Mouse (Mus musculus) cerebellum, postnatal 14 days (tissue): Measurements from ENCODE around the gene Ube2e1.

ENCODE experiments used
- DNase-seq, 2 experiments: peaks; one replicate each; pipeline ENCODE4 v3.0.0; 2021; ENCODE audit warnings: mixed read lengths in 2 of 2

The Ube2e1 gene

DNA sequence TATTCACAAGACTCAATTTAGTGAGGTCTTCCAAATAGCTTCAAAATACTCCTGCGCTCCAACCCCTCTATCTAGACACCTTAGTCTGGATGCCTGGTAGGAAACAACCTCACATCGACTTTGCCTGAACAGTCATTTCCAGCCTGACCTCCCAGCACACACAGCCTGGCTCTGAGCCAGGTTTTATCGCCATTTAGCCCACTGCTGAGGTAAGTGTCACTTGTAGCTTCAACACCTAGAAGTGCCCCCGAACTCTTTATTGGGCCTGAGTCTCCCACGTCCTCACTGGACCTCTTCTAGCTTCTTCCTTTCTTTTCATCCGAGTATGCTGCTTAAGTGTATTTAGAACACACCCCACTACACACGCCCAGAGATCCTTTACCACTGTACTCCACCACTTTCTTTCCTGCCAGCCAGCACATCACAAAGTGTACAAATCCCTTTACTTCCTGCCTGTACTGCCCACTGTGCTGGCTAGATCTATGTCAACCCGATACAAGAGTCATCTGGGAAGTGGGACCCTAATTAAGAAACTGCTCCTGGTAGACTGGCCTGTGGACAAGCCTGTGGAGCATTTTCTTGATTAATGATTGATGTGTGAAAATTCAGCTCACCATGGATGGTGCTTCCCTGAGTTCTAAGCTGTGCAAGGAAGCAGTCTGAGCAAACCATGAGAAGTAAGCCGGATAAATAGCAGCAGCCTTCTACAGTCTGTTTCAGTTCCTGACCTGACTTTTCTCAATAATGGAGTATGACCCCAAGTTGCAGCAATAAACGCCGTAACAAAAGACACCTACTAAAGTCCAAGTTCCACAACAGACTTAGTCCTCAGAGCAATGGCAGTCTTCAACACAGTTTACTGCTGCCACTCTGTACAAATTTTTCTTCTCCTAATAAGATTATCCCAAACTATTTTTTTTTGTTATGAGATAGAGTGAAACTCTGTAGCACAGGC lies 13.9 kb downstream of the Ube2e1 start:
- DNase-seq, result no peak

DNA sequence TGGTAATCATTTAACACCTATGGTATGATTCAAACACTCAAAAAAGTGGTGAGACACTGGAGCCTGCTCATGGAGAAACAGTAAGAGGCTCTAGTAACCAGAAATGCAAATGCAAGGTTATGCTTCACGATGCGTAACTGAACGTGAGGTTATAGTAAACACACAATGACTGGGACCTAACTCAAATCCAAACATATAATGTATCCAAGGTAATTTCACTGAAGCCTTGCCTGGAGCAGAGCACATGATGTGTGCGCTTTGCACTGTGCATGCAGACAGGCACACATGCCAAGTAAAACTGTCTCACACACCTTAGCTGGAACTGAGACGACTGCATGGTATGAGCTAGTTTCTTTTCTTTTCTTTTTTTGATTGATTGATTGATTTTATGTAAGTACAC lies 27.5 kb downstream of the Ube2e1 start:
- DNase-seq, result no peak

DNA sequence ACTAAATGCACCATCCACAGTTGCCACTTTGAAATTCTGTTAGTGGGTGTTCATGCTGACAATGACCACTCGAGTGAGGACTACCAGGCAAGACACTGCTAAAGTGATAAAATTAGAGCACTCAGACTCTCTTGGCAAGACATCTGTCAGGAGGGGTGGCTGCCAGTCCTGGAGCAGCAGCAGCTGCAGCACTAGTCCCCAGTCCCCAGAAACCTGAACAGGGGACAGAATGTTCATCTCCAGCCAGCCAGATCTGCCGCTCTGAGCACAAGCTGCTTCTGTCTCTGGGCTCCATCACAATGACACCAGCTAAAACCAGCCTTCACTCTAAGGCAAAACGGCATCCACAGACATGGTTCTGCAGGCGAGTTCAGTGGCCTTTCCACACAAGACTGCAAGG lies 28.4 kb downstream of the Ube2e1 start:
- DNase-seq, result peak; percentile 49 to 57

DNA sequence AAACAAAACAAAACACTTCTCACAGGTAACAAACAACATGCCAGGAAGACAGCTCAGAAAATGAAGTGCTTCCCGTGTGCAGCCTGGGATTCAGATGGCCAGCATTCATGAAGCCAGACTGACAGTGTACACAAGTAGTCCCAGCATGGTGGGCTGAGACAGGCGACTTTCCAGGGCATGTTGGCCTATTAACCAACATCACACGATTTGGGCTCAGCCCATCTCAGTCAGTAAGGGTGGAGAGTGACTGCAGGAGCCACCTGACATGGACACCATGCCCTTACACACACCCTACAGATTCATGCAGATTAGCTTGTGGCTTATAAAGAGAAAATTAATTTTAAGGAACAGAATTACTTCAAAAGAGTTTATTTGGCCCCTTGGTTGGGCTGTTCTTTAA lies 28.9 kb downstream of the Ube2e1 start:
- DNase-seq, result no peak

DNA sequence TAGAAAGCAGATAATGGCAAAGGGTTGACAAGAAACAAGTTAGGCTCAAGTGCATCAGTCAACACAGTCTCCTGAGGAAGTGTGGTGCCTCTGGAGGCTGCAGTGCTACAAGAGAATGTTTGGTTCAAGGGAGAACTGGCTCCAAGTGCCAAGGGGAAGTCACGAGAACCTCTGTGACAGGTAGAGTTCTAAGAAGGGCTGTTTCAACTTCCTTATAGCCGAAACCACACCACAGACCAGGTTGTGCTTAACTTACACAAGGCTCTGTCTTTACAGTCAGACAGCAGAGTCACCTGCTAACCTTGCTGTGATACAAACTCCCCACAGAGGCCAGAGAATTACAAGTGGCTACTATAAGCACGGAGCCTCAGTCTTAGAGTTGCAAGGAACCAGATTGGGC lies 30.1 kb downstream of the Ube2e1 start:
- no peak for DNase-seq

DNA sequence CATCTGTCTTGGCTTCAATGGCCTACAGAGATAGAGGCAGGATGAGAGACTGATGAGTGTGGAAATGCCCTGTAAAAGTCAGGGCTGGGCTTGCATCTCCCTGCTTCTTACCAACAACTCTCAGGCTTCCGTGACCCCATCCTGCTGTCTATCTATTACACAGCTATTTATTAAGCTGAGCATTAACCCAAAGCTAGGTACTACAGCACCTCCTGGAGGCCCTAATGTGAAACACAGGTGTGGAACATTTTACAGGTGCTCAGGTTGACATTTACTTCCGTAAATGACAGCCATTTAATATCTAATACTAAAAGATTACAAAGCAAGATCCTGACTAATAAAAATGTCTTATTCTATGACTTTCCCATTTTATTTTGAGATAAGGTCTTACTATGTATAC lies 31.0 kb downstream of the Ube2e1 start:
- peak in 1 of 2 experiments; percentile 17 for DNase-seq

DNA sequence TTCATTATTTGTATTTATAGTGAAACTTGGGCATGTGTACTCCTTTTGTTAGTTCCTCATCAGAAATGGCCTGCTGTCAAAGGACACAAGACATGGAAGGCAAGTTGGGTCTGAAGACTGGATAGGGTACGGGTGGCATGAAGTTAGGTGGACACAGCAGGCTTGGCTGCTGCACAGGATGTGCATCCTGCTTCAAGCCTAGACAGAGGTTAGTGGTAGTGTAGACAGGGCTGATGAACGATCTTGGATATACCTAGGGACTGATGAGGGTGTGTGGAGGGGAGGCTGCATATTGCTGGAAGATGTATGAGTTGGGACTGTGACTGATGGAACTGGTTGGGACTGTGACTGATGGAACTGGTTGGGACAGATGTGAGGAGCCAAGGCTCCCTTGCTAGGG lies 32.8 kb downstream of the Ube2e1 start:
- DNase-seq, result no peak

DNA sequence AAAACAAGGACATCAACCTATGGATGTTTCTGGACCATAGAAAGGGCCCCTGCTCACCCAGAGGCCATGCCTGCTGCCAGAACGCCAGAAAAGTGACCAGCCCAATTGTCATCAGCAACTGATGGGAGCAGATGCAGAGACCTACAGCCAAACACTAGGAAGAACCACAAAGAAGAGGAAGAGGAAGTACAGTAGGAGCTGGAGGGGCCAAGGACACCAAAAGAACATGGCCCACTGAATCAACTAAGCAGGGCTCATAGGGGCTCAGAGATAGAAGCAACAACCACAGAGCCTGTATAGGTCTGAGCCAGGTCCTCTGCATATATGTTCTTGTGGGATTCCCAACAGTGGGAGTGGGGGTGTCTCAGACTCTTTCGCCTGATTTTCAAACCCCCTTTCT lies 34.2 kb downstream of the Ube2e1 start:
- DNase-seq, result no peak

DNA sequence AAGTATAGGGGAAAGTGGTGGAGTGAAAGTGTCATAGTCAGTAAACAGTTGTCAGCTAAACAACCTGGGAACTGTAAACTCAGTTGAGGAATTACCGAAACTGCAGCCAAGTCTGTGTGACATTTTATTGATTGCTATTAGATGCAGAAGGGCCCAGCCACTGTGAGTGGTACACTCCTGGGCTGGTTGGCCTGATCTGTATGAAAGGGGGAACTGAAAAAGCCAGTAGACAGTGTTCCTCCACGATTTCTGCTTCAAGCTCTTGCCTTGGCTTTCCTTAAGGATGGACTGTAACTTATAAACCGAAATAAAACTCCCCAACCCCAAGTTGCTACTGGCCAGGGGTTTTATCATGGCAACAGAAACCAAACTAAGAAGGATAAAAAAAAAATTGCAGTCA lies 39.1 kb downstream of the Ube2e1 start:
- no peak for DNase-seq

DNA sequence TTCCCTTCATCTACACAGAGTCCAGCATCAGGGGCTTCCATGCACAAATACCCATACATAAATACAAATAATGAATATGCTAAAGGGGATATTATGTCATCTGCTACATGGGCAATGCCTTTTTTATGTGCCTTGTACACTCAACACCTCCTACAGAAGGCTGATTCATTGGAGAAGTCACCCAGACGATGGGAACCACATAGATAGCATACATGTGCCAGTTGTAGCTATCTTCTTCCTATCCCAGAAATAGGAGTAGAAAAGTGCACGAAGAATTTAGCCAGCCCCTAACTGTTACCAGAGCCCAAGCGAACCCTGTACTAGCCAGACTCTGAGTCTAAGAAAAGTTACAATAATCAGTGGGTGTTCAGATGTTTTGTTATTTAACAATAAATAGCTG lies 39.5 kb downstream of the Ube2e1 start:
- no peak for DNase-seq

DNA sequence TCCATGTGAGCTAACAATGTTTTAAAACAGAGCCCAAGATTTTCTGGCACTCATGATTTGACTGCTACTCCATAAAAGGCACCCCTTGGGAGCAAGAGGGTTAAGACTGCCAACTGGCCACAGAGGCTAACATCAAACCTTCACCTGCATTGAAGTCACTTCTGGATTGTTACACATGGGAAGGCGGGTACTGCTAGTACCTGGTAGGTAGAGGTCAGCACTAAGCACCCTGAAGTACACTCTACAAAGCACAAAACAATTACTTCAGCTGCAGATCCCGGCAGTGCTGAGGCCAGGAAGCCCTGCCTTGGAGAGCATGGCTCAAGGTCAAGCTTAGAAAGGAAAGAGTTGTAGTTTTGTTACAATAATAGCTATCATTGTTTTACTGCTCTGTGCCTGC lies 44.3 kb downstream of the Ube2e1 start:
- DNase-seq, result no peak

DNA sequence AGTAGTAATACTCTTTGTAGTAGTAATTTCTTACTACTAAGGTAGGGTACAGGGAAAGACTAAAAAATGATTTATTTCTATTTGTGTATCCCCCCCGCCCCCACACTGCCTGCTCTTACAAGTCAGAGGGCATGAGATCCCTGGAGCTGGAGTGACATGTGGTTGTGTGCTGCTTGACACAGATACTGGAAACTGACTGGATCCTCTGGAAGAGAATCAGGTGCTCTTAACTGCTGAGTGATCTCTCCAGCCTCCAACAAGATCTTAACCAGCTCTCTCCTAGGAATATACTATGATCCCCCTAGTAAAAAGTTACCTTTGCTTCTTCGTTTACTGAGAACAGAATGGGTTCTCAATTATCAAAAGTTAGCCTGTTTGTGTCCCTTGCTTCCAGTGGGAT lies 45.2 kb downstream of the Ube2e1 start:
- DNase-seq, result no peak

DNA sequence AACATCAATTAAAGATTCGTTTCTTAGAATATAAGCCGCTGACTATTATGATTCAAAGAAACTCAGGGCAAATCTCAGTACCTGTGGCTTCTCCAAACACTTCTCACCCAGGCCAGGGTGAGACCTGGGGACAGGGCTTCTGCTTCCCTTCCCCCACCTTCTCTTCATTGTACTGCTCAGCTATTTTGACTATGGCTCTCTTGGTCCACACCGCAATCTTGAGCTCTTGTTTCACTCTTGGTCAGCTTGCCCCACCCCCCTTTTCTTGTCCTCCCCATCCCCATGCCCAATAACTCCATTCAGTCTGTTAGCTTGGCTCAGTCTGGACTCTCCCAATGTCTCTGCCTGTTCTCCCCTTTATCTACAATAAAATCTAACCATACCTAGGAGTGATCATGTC lies 46.2 kb downstream of the Ube2e1 start:
- DNase-seq, result no peak

DNA sequence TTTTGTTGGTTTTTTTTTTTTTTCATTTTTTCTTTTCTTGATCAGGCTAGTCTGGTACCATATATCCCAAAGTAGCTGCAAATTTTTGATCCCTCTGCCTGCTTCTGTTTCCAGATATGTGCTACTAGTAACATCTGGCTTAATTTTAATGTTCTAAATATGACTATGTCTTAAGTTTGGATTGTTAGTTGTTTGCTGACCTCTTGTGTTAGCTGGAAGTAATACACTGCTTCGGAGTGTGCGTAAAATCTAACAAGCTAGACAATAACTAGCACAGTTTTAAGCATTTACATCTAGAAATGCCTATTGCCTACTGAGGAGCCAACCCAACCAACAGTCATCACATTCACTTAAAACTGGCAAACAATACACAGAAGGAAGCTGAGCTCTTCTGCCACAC lies 47.1 kb downstream of the Ube2e1 start:
- DNase-seq, result peak in 1 of 2 experiments; percentile 35

DNA sequence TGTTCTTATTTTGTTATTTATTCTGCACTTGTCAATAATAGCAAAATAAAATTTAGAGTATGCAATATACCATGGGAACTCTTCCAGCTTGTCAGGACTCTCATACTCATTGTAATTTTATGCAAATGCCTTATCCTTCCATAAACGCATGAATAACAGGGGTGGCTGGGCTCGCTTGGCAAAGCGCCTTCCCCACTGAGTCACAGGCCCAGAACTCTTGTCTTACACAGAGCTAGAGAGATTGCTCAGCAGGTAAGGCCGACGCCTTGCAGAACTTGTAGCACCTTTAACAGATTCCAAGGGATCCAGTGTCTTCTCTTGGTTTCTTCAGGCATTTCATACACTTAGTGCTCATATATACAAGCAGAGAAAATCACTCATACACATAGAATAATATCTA lies 51.3 kb downstream of the Ube2e1 start:
- DNase-seq, result no peak

DNA sequence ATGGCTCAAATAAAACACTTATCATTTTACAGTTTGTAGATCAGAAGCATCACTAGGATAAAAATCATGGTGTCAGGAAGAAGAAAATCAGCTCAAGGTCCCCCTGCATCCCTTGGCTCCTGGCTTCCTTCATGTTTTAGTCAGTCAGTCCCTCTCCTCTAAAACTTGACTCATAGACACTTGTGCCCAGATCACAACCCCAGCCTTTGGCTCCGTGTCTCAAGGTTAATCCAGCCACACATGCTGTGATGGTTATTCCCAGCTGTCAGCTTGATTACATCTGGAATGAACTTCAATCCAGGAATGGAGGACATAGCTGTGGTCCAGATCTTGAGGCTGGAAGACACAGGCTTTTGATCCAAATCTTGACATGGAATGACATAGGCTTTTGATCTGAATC lies 57.1 kb downstream of the Ube2e1 start:
- no peak for DNase-seq

DNA sequence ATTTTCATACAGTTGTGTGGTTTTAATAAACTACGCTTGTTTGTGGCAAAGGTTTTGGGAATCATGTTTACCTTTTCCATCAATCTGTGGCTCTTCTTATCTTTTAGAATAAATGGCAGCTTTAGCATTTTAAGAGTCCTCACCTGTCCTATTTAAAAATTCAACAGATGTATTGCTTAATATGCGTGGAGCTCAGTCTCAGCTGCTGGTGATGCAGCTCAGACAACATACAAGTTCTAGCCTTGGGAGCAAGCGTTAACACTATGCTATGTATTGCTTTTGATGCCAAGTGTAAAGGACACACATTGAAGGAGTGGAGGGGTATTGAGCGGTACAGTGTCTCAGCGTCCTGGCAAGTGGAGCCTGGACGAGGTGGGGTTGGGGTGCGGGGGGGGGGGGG lies 60.0 kb downstream of the Ube2e1 start:
- DNase-seq, result peak; percentile 9 to 19

DNA sequence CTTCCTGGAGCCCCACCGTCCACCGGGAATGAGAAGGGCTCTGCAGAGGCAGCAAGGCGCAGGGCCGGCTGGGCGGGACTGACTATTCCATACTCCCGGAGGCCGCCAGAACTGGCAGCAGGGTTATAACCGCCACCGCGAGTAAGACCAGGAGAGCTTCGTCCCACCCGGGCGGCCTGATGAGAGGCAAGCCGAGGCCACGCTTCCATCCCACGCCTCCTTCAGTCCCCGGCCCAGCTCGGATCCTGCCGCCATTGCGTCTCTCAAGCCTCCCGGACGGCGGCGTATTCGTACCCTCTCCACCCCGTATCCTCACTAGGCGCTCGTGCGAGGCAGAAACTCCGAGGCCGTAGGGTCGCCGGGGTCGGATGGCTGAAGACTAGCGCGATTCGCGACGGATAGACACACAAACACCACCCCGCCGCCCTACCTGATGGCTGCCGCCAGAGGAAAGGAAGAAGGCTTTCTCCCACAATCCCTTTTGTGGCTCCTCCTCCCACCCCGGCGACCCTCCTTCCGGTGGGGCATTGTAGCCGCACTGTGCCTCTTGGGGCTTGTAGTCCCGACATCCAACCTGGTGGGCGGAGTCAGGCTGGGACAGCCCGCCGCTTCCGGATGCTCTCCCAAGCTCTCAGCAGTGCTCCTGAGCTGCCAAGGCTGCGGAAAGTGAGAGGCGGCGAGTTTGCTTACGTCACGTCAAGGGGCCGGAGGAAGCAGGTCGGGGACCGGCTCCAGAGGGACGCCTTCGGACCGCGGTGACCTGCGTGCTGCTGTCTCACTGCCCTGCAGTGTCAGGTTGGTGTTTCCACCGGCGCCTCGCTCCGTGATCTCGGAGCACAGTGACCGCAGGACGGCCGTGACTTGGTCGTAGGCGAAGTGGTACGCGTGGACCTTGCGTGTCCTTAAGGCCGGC lies 60.9 kb downstream of the Ube2e1 start, which contains the start of the genes Nkiras1 and Rpl15:
TSS of gene Nkiras1 (plus strand) at position 608 of the 913 bp plus-strand sequence.
TSS of gene Rpl15 (minus strand) at position 863 of the 913 bp plus-strand sequence.
- peak; percentile 99 for DNase-seq

DNA sequence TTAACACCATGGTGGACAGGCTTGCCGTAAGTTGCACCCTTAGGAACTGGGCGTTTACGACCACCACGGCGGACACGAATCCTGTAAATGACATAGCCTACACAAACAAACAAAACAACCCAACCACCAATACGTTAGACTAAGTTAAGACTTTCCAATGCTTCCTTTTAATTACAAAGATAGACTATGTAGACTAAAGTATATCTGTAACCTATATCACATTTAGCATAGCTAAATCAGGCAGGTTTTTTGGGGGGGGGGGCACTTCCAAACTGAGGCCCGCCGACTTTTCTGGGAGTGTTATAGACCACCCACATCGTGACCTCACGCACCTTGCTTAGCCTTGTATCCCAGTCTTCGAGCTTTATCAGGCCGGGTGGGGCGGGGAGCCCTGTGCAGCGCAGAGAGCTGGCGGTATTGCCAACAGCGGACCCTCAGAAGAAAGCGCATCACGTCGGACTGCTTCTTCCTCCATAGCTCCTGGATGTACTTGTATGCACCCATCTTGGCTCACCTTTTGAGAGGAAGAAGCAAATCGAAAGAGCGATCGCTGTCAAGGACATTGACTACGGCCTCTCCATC lies 61.6 kb downstream of the Ube2e1 start:
- DNase-seq, result peak in 1 of 2 experiments; percentile 11

DNA sequence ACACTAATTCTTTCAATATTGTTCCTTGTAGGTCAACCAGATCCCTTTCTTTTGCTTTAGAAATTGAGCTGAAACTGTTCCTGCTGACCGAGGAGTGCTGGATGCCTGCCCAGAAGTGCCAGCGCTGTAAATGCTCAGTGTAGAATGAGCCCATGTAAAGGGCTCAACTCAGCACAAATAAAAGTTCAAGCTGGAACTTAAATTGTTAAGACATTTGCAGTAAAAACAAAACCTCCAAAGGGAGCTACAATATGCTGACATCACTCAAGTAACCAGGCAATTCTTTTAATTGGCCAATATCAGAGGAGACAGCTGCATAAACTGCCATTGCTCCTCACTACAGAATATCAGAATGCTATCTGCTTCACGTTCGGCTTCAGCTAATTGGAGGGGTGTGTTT lies 68.2 kb downstream of the Ube2e1 start:
- DNase-seq, result peak; percentile 65 to 71

DNA sequence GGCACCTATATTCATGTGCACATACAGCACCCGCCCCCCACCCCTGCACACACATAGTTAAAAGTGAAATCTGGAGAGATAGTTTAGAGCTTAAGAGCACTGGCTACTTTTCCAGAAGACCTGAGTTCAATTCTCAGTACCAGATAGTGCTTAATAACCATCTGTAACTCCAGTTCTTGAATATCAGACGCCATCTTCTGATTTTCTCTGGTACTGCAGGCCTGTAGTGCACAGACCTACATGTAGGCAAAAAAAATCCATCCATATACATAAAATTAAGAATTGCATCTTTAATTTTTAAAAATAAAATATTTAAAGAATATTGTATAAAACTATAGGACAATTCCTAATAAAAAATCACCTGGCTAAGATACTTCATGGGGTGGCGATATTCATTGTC lies 70.5 kb downstream of the Ube2e1 start:
- DNase-seq, result no peak

DNA sequence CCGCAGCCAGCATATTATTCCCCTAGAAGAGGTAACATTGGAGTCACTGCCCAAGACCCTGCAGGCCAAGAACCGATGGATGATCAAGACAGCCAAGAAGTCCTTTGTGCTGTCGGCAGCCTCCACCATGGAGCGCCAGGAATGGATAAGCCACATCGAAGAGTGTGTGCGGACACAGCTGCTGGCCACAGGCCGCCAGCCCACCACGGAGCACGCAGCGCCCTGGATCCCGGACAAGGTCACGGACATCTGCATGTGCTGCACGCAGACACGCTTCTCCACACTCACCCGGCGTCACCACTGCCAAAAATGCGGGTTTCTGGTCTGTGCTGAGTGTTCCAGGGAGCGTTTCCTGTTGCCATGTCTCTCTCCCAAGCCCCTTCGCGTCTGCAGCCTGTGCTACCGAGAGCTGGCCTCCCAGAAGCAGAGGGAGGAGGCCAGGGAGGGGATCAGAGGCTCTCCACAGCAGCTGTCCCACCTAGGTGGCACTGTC lies 89.0 kb downstream of the Ube2e1 start:
- no peak for DNase-seq

DNA sequence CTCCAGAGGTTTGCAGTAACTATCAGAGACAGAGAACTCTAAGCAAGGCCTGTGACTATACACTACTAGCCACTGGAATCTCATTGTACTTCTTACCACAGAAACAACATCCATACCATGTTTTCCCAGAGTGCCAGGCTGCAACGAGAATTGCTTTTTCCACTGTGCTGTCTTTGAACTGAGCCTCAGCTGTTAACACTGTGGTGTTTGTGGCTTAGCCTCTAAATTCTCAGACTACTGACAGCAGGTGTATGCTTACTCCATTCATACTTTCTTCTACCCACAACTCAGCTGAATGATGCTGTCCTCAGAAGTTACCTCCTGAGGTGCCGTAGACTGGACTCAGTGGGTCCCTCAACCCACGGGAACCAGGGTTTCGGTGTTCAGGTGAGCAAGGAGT lies 89.9 kb downstream of the Ube2e1 start:
- no peak for DNase-seq
